Mouse (Mus musculus) testis, adult 2 months (tissue): Measurements from ENCODE around the gene Impad1.

Source experiments
- CTCF ChIP-seq: fragments of 200-500 bp; IDR thresholded peaks from 2 replicates; pipeline ENCODE4 v1.5.1; 2012; ENCODE audit warnings: low read depth, mild to moderate bottlenecking, inconsistent platforms, low read length, moderate library complexity; ENCODE audit not compliant: control insufficient read depth, insufficient read depth, insufficient replicate concordance
- POLR2A ChIP-seq: fragments of 200-500 bp; IDR thresholded peaks from 2 replicates; pipeline ENCODE4 v1.6.1; 2012; ENCODE audit warnings: low read depth, mild to moderate bottlenecking, inconsistent platforms, low read length, moderate library complexity; ENCODE audit not compliant: control insufficient read depth

DNA sequence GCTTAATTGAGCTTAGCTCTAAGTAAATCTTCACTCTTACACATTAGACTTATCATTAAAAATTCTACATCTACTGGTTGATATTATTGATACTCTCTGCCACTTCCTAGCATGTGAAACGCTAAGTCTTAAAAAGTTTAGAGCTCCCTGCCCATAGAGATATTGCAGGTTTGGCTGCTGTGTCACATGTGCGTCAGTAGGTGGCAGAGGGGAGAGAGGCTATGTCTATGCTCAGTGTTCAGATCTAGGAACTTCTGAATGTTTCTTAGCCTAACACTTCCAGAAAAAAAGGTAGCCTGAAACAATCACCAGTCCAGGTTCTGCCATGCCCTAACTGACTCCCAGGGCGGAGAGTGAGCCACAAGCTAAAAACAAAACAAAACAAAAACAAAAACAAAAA is 63.7 kb downstream of the Impad1 start:
- TF ChIP-seq POLR2A (no peak), CTCF (no peak)
